In the genomic region with DNA sequence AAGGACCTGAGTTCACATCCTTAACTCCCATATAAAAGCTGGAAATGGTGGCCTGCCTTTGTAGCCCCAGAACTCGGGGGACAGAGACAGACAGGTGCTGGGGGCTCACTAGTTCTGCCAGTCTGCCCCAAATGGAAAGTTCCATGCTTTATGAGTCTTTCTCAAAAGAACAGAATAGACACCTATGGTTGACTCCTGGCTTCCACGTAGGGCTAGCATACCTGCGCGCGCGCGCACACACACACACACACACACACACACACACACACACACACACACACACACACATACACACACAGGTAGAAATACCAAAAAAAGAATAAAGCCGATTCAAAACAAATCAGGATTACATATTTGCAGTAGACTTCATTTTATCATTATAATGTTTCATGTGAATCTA, we compare ENCODE assay signal across 26 mouse cellular contexts.
"Had no signal": no experiment of that assay in that cellular context is flagged by ENCODE, and none has a peak within 500 bp of the region (broad histone marks: within the 10 kb centered on the region; RNA-seq: fewer than 3 reads in every experiment).

No protein-coding gene starts in this region.

- H3K27me3 ChIP-seq: heart, embryonic 15.5 days; hindbrain, embryonic 12.5 days; kidney, embryonic 15.5 days; limb, embryonic 12.5 days; liver, embryonic 13.5 days had no signal

- H3K27ac ChIP-seq: heart, adult 2 months; hindbrain, embryonic 10.5 days; hindbrain, embryonic 12.5 days; hindbrain, embryonic 14.5 days; hindbrain, postnatal 0 days; kidney, embryonic 15.5 days; kidney, postnatal 0 days; limb, embryonic 10.5 days; limb, embryonic 12.5 days; liver, embryonic 13.5 days had no signal

- DNase-seq: forebrain, postnatal 0 days; gastrocnemius, postnatal 14 days; heart, adult 2 months; heart, postnatal 14 days; heart, postnatal 4 days; kidney, adult 11 months; kidney, adult 2 months; kidney, adult 9 months; kidney, postnatal 14 days; kidney, postnatal 36 days; liver; liver, embryonic 13.5 days had no signal

- ATAC-seq: hindbrain, postnatal 0 days; intestine, embryonic 16.5 days had no signal

- H3K9me3 ChIP-seq: heart, embryonic 15.5 days; hindbrain, embryonic 10.5 days; hindbrain, embryonic 12.5 days; kidney, embryonic 15.5 days; limb, embryonic 10.5 days; limb, embryonic 12.5 days; liver, embryonic 13.5 days had no signal

- H3K9ac ChIP-seq: forebrain, postnatal 0 days; heart, embryonic 15.5 days; hindbrain, embryonic 12.5 days; hindbrain, embryonic 14.5 days; kidney, embryonic 15.5 days; limb, embryonic 12.5 days; liver, embryonic 13.5 days had no signal

- H3K4me1 ChIP-seq: limb, embryonic 10.5 days; limb, embryonic 12.5 days; liver, embryonic 13.5 days had no signal

- H3K4me3 ChIP-seq: heart, adult 2 months; heart, embryonic 15.5 days; hindbrain, embryonic 10.5 days; hindbrain, embryonic 12.5 days; kidney, embryonic 15.5 days; layer of hippocampus, adult 2 months; left cerebral cortex, adult 2 months; limb, embryonic 10.5 days; limb, embryonic 12.5 days; liver, embryonic 13.5 days had no signal

- H3K36me3 ChIP-seq: heart, embryonic 15.5 days; hindbrain, embryonic 10.5 days; hindbrain, embryonic 12.5 days; kidney, embryonic 15.5 days; limb, embryonic 10.5 days; limb, embryonic 12.5 days; liver, embryonic 13.5 days had no signal

- H3K4me2 ChIP-seq: heart, embryonic 11.5 days; heart, embryonic 15.5 days; hindbrain, embryonic 12.5 days; hindbrain, embryonic 14.5 days; kidney, embryonic 15.5 days; limb, embryonic 12.5 days; liver, embryonic 11.5 days; liver, embryonic 13.5 days had no signal
